Mouse (Mus musculus) bone marrow, adult 2 months (tissue): ENCODE results near the gene Hnrnpa1.

Source experiments
- CTCF ChIP-seq: fragments of 200-500 bp; IDR thresholded peaks from 2 replicates; pipeline ENCODE4 v1.5.1; 2011; ENCODE audit warnings: low read length, control low read depth; ENCODE audit not compliant: control insufficient read depth, insufficient read depth
- POLR2A ChIP-seq: fragments of 200-500 bp; IDR thresholded peaks from 2 replicates; pipeline ENCODE4 v1.6.1; 2011; ENCODE audit warnings: low read depth, mild to moderate bottlenecking, control low read depth, low read length, borderline replicate concordance; ENCODE audit not compliant: control insufficient read depth

GRCm38 (mm10) chr15:103264794-103265193, 24.6 kb downstream of the Hnrnpa1 start:
- TF ChIP-seq POLR2A (no peak), CTCF (no peak)
